Mouse (Mus musculus) liver, postnatal 0 days (tissue): Measurements from ENCODE around the gene Fam169a.

Source experiments
- CTCF ChIP-seq: sonication (generic); IDR thresholded peaks from 2 replicates; pipeline ENCODE4 v1.5.1; 2016; ENCODE audit warnings: antibody characterized with exemption, low read depth
- EP300 ChIP-seq: IDR thresholded peaks from 2 replicates; pipeline ENCODE4 v1.6.1; 2016; ENCODE audit warnings: antibody characterized with exemption, low read depth, mild to moderate bottlenecking

- no peak for TF ChIP-seq CTCF
- TF ChIP-seq EP300 = no peak
Observed at GRCm38 (mm10) chr13:97086316-97086715, 19.2 kb downstream of the Fam169a start.
